Mouse (Mus musculus) heart, postnatal 14 days (tissue): ENCODE data around the gene Glg1. TPM values are rescaled to one million over a fixed set of nuclear protein-coding genes. Genes with fewer than 3 reads are reported as not detected.
"Not testable (repeated sequence)": the region's sequence is repeated elsewhere in the genome, so short reads cannot be mapped to it uniquely, and the experiment has no call there.

Experiments
- DNase-seq, 2 experiments: peaks; one replicate each; pipeline ENCODE4 v3.0.0; 2021 to 2022
- intact Hi-C: fragments of 180-260 bp; cut with DNase I; formaldehyde crosslinking; loops from one replicate; pipeline ENCODE4 v1.15.1; 2025
- microRNA-seq, 2 experiments: library from miRNA; unstranded; fragments of <30 nt; microRNA quantifications; one replicate each; pipeline ENCODE4 v1.2.0; 2021 to 2022
- total RNA-seq, 2 experiments: library from RNA; stranded (reverse); gene quantifications; 2 replicates each; pipeline ENCODE4 v1.2.3; 2021

Glg1 gene
- total RNA-seq, 2 experiments from 2014 or later: 108 to 109 TPM

DNA sequence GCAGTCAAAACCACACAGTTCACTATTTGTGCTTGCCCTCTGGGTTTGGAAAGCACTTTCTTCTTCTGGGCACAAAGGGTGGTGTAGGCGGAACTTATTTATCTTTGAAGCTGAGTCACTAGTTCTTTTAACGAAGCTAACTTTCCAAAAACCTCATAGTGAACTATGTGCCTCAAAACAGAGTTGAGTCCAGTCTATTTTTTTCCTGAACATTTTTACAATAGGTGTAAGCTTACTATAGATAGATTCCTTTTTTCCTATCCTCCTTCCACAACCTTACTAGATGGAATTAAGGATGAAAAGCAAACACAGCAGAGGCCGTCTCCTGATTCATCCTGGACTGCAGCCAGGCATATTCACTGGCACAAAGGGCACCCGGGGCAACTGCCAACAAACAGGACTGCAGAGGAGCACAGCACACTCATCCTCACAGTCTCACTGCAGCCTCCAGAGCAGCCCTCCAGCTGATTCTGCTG lies 73.5 kb downstream of the Glg1 start:
- intact Hi-C loops: no loop called here
- peak; percentile 54 to 68 for DNase-seq

DNA sequence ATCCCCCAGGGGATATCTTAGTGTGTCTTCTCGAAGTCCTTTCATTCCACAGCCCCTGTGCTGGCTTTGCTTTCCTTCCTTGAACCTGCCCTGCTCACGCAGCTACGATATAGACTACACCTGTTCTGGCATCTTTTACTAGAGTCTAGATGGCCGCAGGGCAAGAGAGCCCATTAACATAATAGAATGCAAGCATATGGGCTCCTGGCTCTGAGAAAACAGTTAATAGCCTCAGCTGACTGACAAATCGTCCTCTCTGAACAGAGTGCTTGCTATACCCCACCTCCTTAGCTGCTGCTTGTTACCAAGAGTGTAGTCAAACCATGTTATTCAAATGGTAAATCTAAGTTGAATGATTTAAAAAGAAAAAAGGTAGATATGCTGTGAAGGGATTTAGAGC lies 87.4 kb downstream of the Glg1 start:
- DNase-seq: no peak
- intact Hi-C loops: loop anchor here (5.0 kb wide), 1 partner anchor 86 kb away; the partner anchor contains the start of gene Glg1

DNA sequence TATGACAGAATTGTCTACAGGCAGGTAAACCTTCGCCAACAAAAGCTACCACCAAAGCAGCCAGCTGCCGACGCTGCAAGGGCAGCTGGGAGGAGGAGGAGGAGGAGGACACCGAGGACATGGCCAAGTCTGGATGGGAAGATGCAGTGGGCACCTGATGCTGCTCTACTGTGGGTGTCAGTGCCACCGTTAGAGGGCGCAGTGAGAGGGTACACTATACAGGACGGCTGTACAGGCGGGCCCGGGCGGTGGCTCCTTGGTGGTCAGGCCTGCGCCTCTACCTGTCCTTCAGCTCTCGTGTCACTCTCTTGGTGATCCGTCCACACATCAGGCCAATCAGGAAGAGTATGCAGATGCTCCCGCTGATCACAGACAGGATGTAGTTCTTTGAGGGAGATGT lies 101.4 kb downstream of the Glg1 start:
- intact Hi-C loops: no loop called here

DNA sequence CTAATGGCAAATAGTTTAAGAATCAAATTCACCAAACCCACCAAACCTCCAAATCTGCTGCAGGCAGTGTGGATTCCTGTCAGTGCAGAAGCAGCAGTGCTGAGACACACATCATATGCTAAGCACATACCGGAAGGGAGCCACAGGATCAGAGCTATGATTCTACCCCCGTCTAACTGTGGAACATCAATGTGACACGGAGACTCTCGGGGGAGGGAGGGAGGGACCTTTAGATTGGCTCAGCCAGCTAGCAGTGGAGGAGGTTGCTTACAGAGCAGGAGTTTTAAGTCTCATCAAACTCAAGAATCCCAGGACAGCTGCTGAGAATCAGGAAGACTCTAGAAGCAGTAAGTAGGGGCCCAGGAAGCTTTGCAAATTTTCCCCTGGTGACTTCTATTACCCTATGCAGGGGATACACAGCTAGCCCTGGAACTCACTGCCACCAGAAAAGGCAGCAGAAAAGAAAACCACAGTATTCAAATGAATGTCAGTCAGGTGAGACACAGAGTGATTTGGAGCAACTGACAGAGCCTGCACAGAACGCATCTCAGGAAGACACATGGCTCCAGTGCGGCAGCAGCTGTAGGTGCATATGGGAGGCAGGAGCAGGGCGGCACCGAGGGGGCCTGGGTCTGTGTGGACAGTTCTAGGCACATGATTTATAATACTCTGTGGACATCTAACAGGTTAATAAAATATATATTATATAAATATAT lies 103.1 kb downstream of the Glg1 start:
- DNase-seq: no peak
- intact Hi-C loops: no loop called here

More for the DNA sequence above, 101.4 kb downstream of the Glg1 start:
- DNase-seq: peak; percentile 48 to 65

DNA sequence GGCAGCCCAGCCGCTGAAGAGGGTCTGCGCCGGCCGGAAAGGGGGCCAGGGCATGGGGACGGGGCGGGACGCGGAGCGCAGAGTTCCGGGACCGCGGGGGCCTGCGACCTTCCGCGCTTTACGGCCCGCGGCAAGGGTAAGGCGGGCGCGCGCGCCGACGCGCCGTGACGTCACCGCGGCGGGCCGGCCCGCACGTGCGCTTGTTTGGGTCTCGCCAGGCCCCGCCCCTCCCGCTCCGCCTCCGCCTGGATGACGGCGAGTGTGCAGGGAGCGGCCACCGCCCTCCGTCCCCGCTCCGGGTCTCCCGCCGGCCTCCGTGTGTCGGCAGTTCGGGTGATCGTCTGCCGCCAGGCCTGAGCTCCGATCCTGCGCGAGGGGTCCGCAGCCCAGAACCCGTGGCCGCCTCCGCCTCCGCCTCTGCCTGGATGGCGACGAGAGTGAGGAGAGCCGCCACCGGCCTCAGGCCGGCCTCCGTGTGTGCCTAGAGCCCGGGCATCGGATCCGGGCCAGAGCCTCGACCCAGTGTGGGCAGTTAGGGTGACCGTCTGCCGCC lies 113.5 kb downstream of the Glg1 start:
- peak; percentile 96 for DNase-seq
- intact Hi-C loops: not testable (repeated sequence)

DNA sequence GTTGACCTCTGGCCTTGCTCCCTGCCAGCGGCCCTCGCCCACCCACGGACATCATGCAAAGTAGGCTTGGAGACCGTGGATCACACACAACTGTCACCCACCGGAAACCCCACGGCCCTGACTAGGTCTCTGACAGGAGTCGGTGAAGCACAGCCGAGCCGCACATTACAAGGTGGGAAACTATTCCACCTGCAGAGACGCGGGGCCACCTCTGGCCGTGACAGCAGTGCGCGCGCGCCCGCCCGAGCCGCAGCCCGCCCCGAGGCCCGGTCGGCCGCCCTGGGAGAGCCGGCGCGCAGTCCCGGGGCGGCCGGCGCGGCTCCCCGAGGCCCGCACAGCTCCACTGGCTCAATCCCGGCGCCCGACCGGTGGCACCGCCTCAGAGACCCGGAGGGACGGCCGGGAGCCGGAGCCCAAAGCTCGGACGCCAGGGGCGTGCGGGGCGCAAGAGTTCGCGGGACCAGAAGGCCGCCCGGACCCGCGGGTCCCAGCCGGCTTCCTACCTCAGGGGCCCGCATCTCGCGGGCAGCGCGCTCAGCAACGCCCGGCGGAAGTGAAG lies 114.0 kb downstream of the Glg1 start:
- peak in 1 of 2 experiments; percentile 17 for DNase-seq

DNA sequence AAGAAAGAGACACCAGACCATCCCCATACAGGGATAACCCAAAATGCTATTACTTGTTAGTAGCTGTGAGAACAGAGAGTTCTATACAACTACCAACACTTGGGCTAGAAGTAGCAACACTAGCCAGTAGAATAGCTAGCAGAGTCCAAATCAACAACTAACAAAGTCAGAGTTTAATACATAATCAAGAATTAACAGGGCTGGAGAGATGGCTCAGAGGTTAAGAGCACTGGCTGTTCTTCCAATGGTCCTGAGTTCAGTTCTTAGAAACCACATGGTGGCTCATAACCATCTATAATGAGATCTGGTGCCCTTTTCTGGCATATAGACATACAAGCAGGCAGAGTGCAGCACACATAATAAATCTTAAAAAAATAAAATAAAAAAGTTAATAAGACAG lies 116.5 kb downstream of the Glg1 start:
- DNase-seq: no peak
- intact Hi-C loops: loop anchor here (2.0 kb wide), 1 partner anchor 46 kb away; no protein-coding TSS in a partner anchor

More for the DNA sequence above, 114.0 kb downstream of the Glg1 start:
- intact Hi-C loops: not testable (repeated sequence)

DNA sequence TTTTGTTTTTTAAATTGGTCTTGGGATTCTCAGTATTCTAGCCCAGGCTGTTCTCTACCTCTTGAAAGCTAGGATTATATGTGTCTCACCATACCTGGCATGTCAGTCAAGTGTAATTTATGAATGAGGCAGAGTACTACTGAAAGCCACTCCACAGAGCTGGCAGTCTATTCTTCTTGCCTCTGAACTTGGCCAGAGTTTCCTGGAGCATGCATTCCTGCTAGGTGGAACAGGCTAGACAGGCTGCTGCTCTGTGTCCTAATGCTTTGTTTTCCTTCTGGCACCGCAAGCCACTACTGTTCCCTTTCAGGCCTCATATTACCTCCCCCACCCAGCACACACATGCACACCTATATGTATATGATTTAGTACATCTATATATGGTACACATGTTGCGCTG lies 128.3 kb downstream of the Glg1 start:
- intact Hi-C loops: no loop called here
- DNase-seq: no peak

DNA sequence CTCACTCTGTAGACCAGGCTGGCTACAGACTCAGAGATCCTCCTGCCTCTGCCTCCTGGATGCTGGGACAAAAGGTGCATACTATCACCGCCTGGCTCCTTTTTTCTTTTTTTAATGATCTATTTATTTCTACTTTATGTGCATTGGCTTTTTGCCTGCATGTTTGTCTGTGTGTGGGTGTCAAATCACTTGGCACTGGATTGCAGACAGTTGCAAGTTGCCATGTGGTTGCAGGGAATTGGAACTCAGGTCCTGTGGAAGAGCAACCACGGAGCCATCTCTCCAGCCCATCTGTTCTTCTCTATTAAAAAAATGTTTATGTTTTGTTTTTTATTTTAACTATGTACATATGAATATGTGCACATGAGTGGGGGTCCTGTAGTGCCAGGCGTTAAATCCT lies 139.5 kb downstream of the Glg1 start:
- no peak for DNase-seq
- intact Hi-C loops: no loop called here

DNA sequence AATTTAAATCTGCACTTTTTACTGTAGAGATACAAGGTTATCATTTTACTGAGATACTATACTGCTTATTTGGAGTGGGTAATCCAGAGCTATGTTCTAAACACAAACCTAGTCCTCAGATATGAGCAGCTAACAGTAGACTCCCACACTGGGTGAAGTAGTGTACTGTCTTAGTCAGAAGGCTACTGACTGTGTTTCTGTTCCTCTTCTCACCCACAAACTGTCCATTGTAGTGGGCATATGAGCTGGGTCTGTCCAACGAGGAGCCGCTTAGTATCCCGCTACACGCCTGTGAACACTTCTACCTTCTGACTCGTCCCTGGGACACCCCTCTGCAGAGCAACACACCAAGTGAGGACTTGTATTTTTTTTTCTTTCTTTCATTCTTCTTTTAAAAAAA lies 144.1 kb downstream of the Glg1 start:
- intact Hi-C loops: no loop called here
- DNase-seq: no peak

Small RNA genes within 50 kb of the gene (microRNA-seq; reads per million reads assigned to microRNA genes)
- gene Gm23193: 0 reads per million in 2 experiments

Other genes starting within 250 kb of the Glg1 start
- gene Ddx19b, start 227.5 kb downstream of the Glg1 start, total RNA-seq: 10 to 100 TPM; 10.6 to 11.7 TPM
- 10 to 100 TPM; 31.8 to 32.9 TPM for gene Aars, start 226.1 kb downstream of the Glg1 start, total RNA-seq
- gene Exosc6, start 202.9 kb downstream of the Glg1 start, total RNA-seq: not detected
- under 1 TPM; 0.41 to 0.76 TPM for gene Clec18a, start 166.8 kb downstream of the Glg1 start, total RNA-seq
- 10 to 100 TPM; 86.2 to 88.0 TPM for gene Pdpr, start 164.6 kb downstream of the Glg1 start, total RNA-seq
- 10 to 100 TPM; 17.9 to 19.8 TPM for gene Rfwd3, start 41.0 kb upstream of the Glg1 start, total RNA-seq
- 1 to 10 TPM; 3.1 to 3.5 TPM for gene Mlkl, start 79.0 kb upstream of the Glg1 start, total RNA-seq
- gene Fa2h, start 134.6 kb upstream of the Glg1 start, total RNA-seq: under 1 TPM; 0.10 to 0.48 TPM